ENCODE assay signal across 11 mouse cellular contexts in the genomic region with DNA sequence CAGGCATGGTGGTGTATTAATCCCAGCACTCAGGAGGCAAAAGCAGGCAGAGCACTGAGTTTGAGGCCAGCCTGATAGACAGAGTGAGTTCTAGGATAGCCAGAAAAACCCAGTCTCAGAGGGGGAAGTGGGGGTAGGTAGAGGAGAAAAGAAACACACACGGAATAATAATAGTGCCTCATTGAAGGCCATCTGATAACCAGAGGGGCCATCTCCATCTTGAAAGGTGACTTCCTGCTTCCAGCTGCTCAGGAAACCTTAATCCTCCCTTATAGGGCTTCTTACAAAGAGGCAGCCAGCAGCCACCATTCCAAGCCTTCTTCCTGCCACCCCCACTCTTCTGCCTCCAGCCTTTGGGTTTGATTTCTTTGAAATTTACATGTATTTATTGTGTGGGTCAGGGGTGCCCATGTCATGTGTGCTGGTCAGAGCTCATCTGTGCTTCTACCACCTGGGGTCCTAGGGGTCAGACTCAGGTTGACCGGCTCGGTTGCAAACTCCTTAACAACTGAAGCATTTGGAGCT. TPM values are rescaled to one million over a fixed set of nuclear protein-coding genes. Genes with fewer than 3 reads are reported as not detected.
DNase-seq lines count a peak whose midpoint lies in the region; ATAC-seq and TF ChIP-seq lines count a peak whose summit lies in the region.
"Had no signal": no experiment of that assay in that cellular context is flagged by ENCODE, and none has a peak within 500 bp of the region (broad histone marks: within the 10 kb centered on the region; RNA-seq: fewer than 3 reads in every experiment).

No protein-coding gene starts in this region.

- no peak for ATAC-seq in lung, embryonic 14.5 days (ENCODE audit: insufficient read depth)
- ATAC-seq in liver, postnatal 0 days, result no peak

- no peak for TF ChIP-seq POLR2A in MEL (IDR thresholded peaks at IDR 0.05; ENCODE audit: control insufficient read depth in 1 of 2, insufficient read depth in 1 of 2, low read depth in 1 of 2, low read length in 2 of 2, poor library complexity in 1 of 2)

- no peak for DNase-seq in heart, embryonic 10.5 days (ENCODE audit: low spot score)
- no peak for DNase-seq in heart, adult 8-10 months (ENCODE audit: low spot score)
- DNase-seq in lung, embryonic 14.5 days, result no peak
- no peak for DNase-seq in lung, postnatal 14 days
- DNase-seq in MEL (ENCODE audit: low read depth, low spot score), result peak; percentile 56
- DNase-seq in liver, postnatal 0 days, result no peak
- no peak for DNase-seq in cerebellum, postnatal 10 days
- DNase-seq in layer of hippocampus, adult 8-10 months (ENCODE audit: low spot score in 2 of 2), result no peak
- DNase-seq: B cell, adult 2 months; cerebellum, adult 18-20 months; layer of hippocampus, adult 9-11 months had no signal

- TF ChIP-seq RAD21 in MEL (IDR thresholded peaks at IDR 0.05; ENCODE audit: low read depth, low read length), result no peak

- no peaks in the 10 kb centered on the region for H3K27me3 ChIP-seq in heart, embryonic 10.5 days (ENCODE audit: insufficient read depth, poor library complexity, severe bottlenecking)
- no peaks in the 10 kb centered on the region for H3K27me3 ChIP-seq in lung, embryonic 14.5 days (ENCODE audit: insufficient read depth, low read length)
- no peaks in the 10 kb centered on the region for H3K27me3 ChIP-seq in MEL (ENCODE audit: control insufficient read depth in 1 of 2, insufficient read depth in 2 of 2, low read length in 2 of 2)
- H3K27me3 ChIP-seq in liver, postnatal 0 days (ENCODE audit: insufficient read depth, low read length), result no peaks in the 10 kb centered on the region

- H3K9me3 ChIP-seq in heart, embryonic 10.5 days, result no peaks in the 10 kb centered on the region
- no peaks in the 10 kb centered on the region for H3K9me3 ChIP-seq in lung, embryonic 14.5 days (ENCODE audit: low read depth, low read length)
- H3K9me3 ChIP-seq in MEL (replicated peaks; ENCODE audit: insufficient read depth, low read length), result no peaks in the 10 kb centered on the region
- H3K9me3 ChIP-seq in liver, postnatal 0 days (ENCODE audit: low read length), result no peaks in the 10 kb centered on the region

- peaks cover 36% of the 10 kb centered on the region for H3K79me2 ChIP-seq in MEL (ENCODE audit: control insufficient read depth, insufficient read depth, low read length, poor library complexity)

- TF ChIP-seq EP300 in MEL (IDR thresholded peaks at IDR 0.05; ENCODE audit: low read depth in 1 of 2, low read length in 2 of 2), result peak in 1 of 2 experiments; percentile 27; a peak in 1 of 4 replicates
- no peak for TF ChIP-seq EP300 in liver, postnatal 0 days (IDR thresholded peaks at IDR 0.05; ENCODE audit: low read depth)

- no peak overlapping the region for H3K9ac ChIP-seq in lung, embryonic 14.5 days
- H3K9ac ChIP-seq in MEL (ENCODE audit: control insufficient read depth, low read depth, low read length, poor library complexity, severe bottlenecking), result peak overlapping the region; percentile 83
- no peak overlapping the region for H3K9ac ChIP-seq in liver, postnatal 0 days (replicated peaks)

- no peak overlapping the region for H3K4me3 ChIP-seq in heart, embryonic 10.5 days
- no peak overlapping the region for H3K4me3 ChIP-seq in lung, embryonic 14.5 days (ENCODE audit: low read depth, low read length)
- H3K4me3 ChIP-seq in MEL (ENCODE audit: control insufficient read depth in 1 of 2, insufficient read depth in 1 of 2, low read depth in 2 of 2, low read length in 2 of 2), result peak overlapping the region in 1 of 2 experiments; percentile 51; a peak in 2 of 4 replicates
- no peak overlapping the region for H3K4me3 ChIP-seq in liver, postnatal 0 days (ENCODE audit: low read depth, low read length)

- TF ChIP-seq CTCF in lung, embryonic 14.5 days (IDR thresholded peaks at IDR 0.05; ENCODE audit: low read depth), result no peak
- TF ChIP-seq CTCF in MEL (IDR thresholded peaks at IDR 0.05 in 2 of 3, conservative IDR thresholded peaks at IDR 0.05 in 1 of 3; ENCODE audit: control insufficient read depth in 1 of 3, insufficient read depth in 1 of 3, low read depth in 2 of 3, low read length in 3 of 3, poor library complexity in 1 of 3, severe bottlenecking in 1 of 3), result no peak
- no peak for TF ChIP-seq CTCF in liver, postnatal 0 days (IDR thresholded peaks at IDR 0.05; ENCODE audit: low read depth)

- H3K27ac ChIP-seq in heart, embryonic 10.5 days, result peak overlapping the region; percentile 96
- 0 out of 2 replicates have a peak overlapping the region, but pooled peaks have one; percentile 88 for H3K27ac ChIP-seq in lung, embryonic 14.5 days (ENCODE audit: low read depth)
- H3K27ac ChIP-seq in MEL (ENCODE audit: control insufficient read depth, low read depth, low read length), result peak overlapping the region; percentile 98
- H3K27ac ChIP-seq in liver, postnatal 0 days (ENCODE audit: low read depth), result 0 out of 2 replicates have a peak overlapping the region, but pooled peaks have one; percentile 68

- H3K4me1 ChIP-seq in heart, embryonic 10.5 days, result peaks cover 36% of the 10 kb centered on the region
- peaks cover 15% of the 10 kb centered on the region for H3K4me1 ChIP-seq in lung, embryonic 14.5 days (ENCODE audit: insufficient read depth)
- H3K4me1 ChIP-seq in MEL (ENCODE audit: control insufficient read depth in 1 of 2, insufficient read depth in 2 of 2, low read length in 2 of 2), result peaks cover 19 to 35% of the 10 kb centered on the region in 2 experiments
- peaks cover 28% of the 10 kb centered on the region for H3K4me1 ChIP-seq in liver, postnatal 0 days (ENCODE audit: insufficient read depth)

- 82% methylated on average over 3 of the region's 3 CpGs for WGBS in heart, embryonic 10.5 days
- WGBS in lung, embryonic 14.5 days, result 71% methylated on average over 3 of the region's 3 CpGs
- 73% methylated on average over 3 of the region's 3 CpGs for WGBS in liver, postnatal 0 days (ENCODE audit: insufficient replicate concordance)

- no peaks in the 10 kb centered on the region for H3K36me3 ChIP-seq in heart, embryonic 10.5 days
- H3K36me3 ChIP-seq in lung, embryonic 14.5 days (ENCODE audit: insufficient read depth), result no peaks in the 10 kb centered on the region
- H3K36me3 ChIP-seq in MEL (ENCODE audit: control insufficient read depth in 1 of 2, insufficient read depth in 2 of 2, low read length in 2 of 2), result peaks cover 0 to 32% of the 10 kb centered on the region in 2 experiments; a peak in 2 of 4 replicates
- no peaks in the 10 kb centered on the region for H3K36me3 ChIP-seq in liver, postnatal 0 days (replicated peaks; ENCODE audit: insufficient read depth, low read length)

- H3K4me2 ChIP-seq in lung, embryonic 14.5 days, result no peak overlapping the region
- no peak overlapping the region for H3K4me2 ChIP-seq in liver, postnatal 0 days (ENCODE audit: low read depth, low read length)

TF ChIP-seq in MEL, 35 proteins besides CTCF, POLR2A, EP300 and RAD21:
- 0 out of 2 replicates have a peak, but pooled peaks have one; percentile 14 for TF ChIP-seq SIN3A (IDR thresholded peaks at IDR 0.05; ENCODE audit: low read length)
- peak; percentile 67; the same call in 1 of the 2 replicates for TF ChIP-seq GATA1 (IDR thresholded peaks at IDR 0.05; ENCODE audit: low read depth, low read length)
- no peak for TF ChIP-seq ZNF384 (IDR thresholded peaks at IDR 0.05; ENCODE audit: low read depth, low read length)
- TF ChIP-seq RCOR1 (IDR thresholded peaks at IDR 0.05; ENCODE audit: low read depth, low read length), result peak; percentile 13; the same call in 1 of the 2 replicates
- TF ChIP-seq MAX (IDR thresholded peaks at IDR 0.05; ENCODE audit: low read length), result no peak
- no peak for TF ChIP-seq UBTF (IDR thresholded peaks at IDR 0.05; ENCODE audit: borderline replicate concordance, insufficient read depth, low read depth, low read length)
- TF ChIP-seq MEF2A (IDR thresholded peaks at IDR 0.05; ENCODE audit: extremely low read depth, insufficient replicate concordance, low read depth, low read length, poor library complexity, severe bottlenecking), result no peak

RNA-seq across cellular contexts. Expression of gene Actn4, which starts 1.3 kb away (rescaled TPM):
- polyA plus RNA-seq in heart, embryonic 10.5 days (2016; fragmentation: Nextera tagmentation; extraction: Ambion mirVana), result 319 and 371 TPM in 2 replicates
- total RNA-seq in heart, adult 8-10 months (2022), result 10 to 100 TPM; 57.8 to 82.0 (median 75.8) TPM
- polyA plus RNA-seq in lung, embryonic 14.5 days (2014; fragmentation: Nextera tagmentation; extraction: Ambion mirVana), result 266 and 270 TPM in 2 replicates
- total RNA-seq in MEL (2012; rRNA removed), result 60.5 and 66.3 TPM in 2 replicates
- polyA plus RNA-seq in MEL (2012; ENCODE audit: insufficient read depth in 1 of 2, insufficient read length in 2 of 2, low read depth in 1 of 2, low replicate concordance in 2 of 2, missing spikeins in 1 of 2), result 100 to 1,000 TPM in 1 of 2 experiments, not detected in 1; 267 TPM
- 76.3 and 81.2 TPM in 2 replicates for polyA plus RNA-seq in liver, postnatal 0 days (2015; fragmentation: Nextera tagmentation; extraction: Ambion mirVana)
- 100 to 1,000 TPM; 136 to 138 (median 137) TPM for total RNA-seq in layer of hippocampus, adult 8-10 months (2022)

RNA-seq across cellular contexts. Expression of gene Eif3k, which starts 18.2 kb away (rescaled TPM):
- polyA plus RNA-seq in heart, embryonic 10.5 days (2016; fragmentation: Nextera tagmentation; extraction: Ambion mirVana), result 289 and 329 TPM in 2 replicates
- 100 to 1,000 TPM; 152 to 167 (median 158) TPM for total RNA-seq in heart, adult 8-10 months (2022)
- 392 and 398 TPM in 2 replicates for polyA plus RNA-seq in lung, embryonic 14.5 days (2014; fragmentation: Nextera tagmentation; extraction: Ambion mirVana)
- total RNA-seq in MEL (2012; rRNA removed), result 525 and 545 TPM in 2 replicates
- polyA plus RNA-seq in MEL (2012; ENCODE audit: insufficient read depth in 1 of 2, insufficient read length in 2 of 2, low read depth in 1 of 2, low replicate concordance in 2 of 2, missing spikeins in 1 of 2), result 100 to 1,000 TPM in 1 of 2 experiments, not detected in 1; 671 TPM
- 162 and 166 TPM in 2 replicates for polyA plus RNA-seq in liver, postnatal 0 days (2015; fragmentation: Nextera tagmentation; extraction: Ambion mirVana)
- 100 to 1,000 TPM; 182 to 214 (median 197) TPM for total RNA-seq in layer of hippocampus, adult 8-10 months (2022)

RNA-seq across cellular contexts. Expression of gene Map4k1, which starts 18.4 kb away (rescaled TPM):
- 9.9 and 14.3 TPM in 2 replicates for polyA plus RNA-seq in heart, embryonic 10.5 days (2016; fragmentation: Nextera tagmentation; extraction: Ambion mirVana)
- total RNA-seq in heart, adult 8-10 months (2022), result 1 to 10 TPM in 1 of 4 experiments, under 1 TPM in 3; 0.50 to 1.1 (median 0.74) TPM
- polyA plus RNA-seq in lung, embryonic 14.5 days (2014; fragmentation: Nextera tagmentation; extraction: Ambion mirVana), result 8.5 and 10.7 TPM in 2 replicates
- total RNA-seq in MEL (2012; rRNA removed), result 17.3 and 19.3 TPM in 2 replicates
- polyA plus RNA-seq in MEL (2012; ENCODE audit: insufficient read depth in 1 of 2, insufficient read length in 2 of 2, low read depth in 1 of 2, low replicate concordance in 2 of 2, missing spikeins in 1 of 2), result 10 to 100 TPM in 1 of 2 experiments, not detected in 1; 50.8 TPM
- 11.9 and 16.5 TPM in 2 replicates for polyA plus RNA-seq in liver, postnatal 0 days (2015; fragmentation: Nextera tagmentation; extraction: Ambion mirVana)
- total RNA-seq in layer of hippocampus, adult 8-10 months (2022), result 1 to 10 TPM; 1.3 to 3.5 (median 1.7) TPM
